Mouse (Mus musculus) lung, embryonic 16.5 days (tissue): ENCODE measurements at regions not wholly inside any gene's neighbourhood (a gene's known extent, or its start where the extent isn't known, plus 50 kb on each side); places are given as distances from the start of the nearest gene placed in this dataset.

Source experiments
- ATAC-seq: fragments of 200-750 bp; cut with Nextera tagmentation; 2 replicates; pipeline ENCODE4 v1.8.0; 2017; ENCODE audit warnings: low read depth, mild to moderate bottlenecking, moderate library complexity
- H3K27ac ChIP-seq: fragments of 300-500 bp; sonication (generic); 2 replicates; pipeline ENCODE4 v1.5.1; 2014; ENCODE audit warnings: mild to moderate bottlenecking, control low read depth, low read length
- H3K27me3 ChIP-seq: fragments of 300-500 bp; sonication (generic); 2 replicates; pipeline ENCODE4 v1.6.1; 2014; ENCODE audit warnings: low read depth, low read length, mixed read lengths; ENCODE audit not compliant: control insufficient read depth, insufficient read depth
- H3K36me3 ChIP-seq: fragments of 300-500 bp; sonication (generic); 2 replicates; pipeline ENCODE4 v1.6.1; 2014; ENCODE audit warnings: low read length; ENCODE audit not compliant: control insufficient read depth, insufficient read depth
- H3K4me1 ChIP-seq: fragments of 300-500 bp; sonication (generic); replicated peaks from 2 replicates; pipeline ENCODE4 v1.6.1; 2014; ENCODE audit warnings: low read length, mixed read lengths; ENCODE audit not compliant: control insufficient read depth, insufficient read depth
- H3K4me2 ChIP-seq: fragments of 300-500 bp; sonication (generic); 2 replicates; pipeline ENCODE4 v1.6.1; 2014; ENCODE audit warnings: low read depth, low read length, control low read depth
- H3K4me3 ChIP-seq: fragments of 300-500 bp; sonication (generic); 2 replicates; pipeline ENCODE4 v1.5.1; 2014; ENCODE audit warnings: mild to moderate bottlenecking, low read length, control low read depth
- H3K9ac ChIP-seq: fragments of 300-500 bp; sonication (generic); 2 replicates; pipeline ENCODE4 v1.6.1; 2014; ENCODE audit warnings: low read length, control low read depth
- H3K9me3 ChIP-seq: fragments of 300-500 bp; sonication (generic); 2 replicates; pipeline ENCODE4 v1.6.1; 2016; ENCODE audit warnings: low read length; ENCODE audit not compliant: control insufficient read depth
- WGBS: fragments of 180-500 bp; shearing (Covaris S2); extraction: QIAGEN DNeasy Blood & Tissue Kit; methylation state at CpG from one replicate; pipeline ENCODE4 v1.1.7; 2014; 5-methylcytosine and 5-hydroxymethylcytosine counted together

DNA sequence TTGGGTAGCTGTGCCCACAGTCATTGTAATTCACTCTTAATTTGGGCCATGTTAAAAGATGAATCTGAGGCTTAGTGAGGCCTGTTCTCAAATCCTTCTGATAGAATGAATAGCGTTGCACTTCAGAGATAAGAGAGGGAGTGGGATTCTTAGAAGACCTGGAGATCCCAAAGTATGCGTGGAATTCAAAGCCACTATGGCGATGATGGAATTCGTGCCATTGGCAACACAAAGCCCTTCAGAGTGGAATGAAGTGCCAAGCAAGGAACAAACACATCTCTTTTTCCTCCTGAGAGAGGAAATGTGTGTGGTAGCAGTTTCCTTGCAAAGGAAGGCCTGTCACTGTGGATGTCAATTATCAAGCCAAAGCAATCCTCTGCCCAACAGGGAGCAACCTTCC, 248.3 kb upstream of the Rnf32 start:
- Histone ChIP-seq H3K27me3 (no peaks in the 10 kb centered on the region), H3K36me3 (no peaks in the 10 kb centered on the region), H3K4me3 (no peak overlapping the region), H3K9me3 (no peaks in the 10 kb centered on the region), H3K9ac (no peak overlapping the region), H3K27ac (no peak overlapping the region), H3K4me2 (no peak overlapping the region), H3K4me1 (peaks cover 6% of the 10 kb centered on the region)
- ATAC-seq, result no peak
- WGBS, result 46% methylated on average over 4 of the region's 4 CpGs

GRCm38 (mm10) chr5:28943571-28944316, 252.0 kb upstream of the Rnf32 start:
- H3K27me3 ChIP-seq, result no peaks in the 10 kb centered on the region
- H3K27ac ChIP-seq, result no peak overlapping the region
- no peaks in the 10 kb centered on the region for H3K9me3 ChIP-seq
- H3K4me3 ChIP-seq, result no peak overlapping the region
- 16% methylated on average over 13 of the region's 13 CpGs for WGBS
- H3K36me3 ChIP-seq, result no peaks in the 10 kb centered on the region
- H3K4me2 ChIP-seq, result 0 out of 2 replicates have a peak overlapping the region, but pooled peaks have one; percentile 16
- H3K9ac ChIP-seq, result no peak overlapping the region
- peak; percentile 81 for ATAC-seq
- H3K4me1 ChIP-seq, result peaks cover 6% of the 10 kb centered on the region

DNA sequence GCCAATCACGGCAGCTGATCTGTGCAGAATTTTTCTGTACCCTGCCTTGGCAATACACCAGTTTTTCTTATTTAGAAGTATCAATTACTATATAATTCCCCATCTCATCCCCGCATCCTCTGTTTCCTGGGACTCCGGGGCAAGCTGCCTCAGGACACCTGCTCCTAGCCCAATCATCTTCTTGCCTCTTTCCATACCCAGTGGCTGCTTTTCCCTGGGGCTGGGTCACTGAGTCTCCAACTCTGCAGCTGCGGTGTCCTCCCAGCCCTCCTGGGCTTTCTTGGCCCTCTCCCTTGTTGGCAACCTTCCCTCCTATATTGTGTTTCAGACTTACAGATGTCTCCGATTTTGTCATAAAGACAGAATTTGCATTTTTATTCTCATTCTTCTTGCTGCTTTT, 254.8 kb upstream of the Rnf32 start:
- 79% methylated on average over 5 of the region's 5 CpGs for WGBS
- no peaks in the 10 kb centered on the region for H3K9me3 ChIP-seq
- H3K4me2 ChIP-seq, result no peak overlapping the region
- no peaks in the 10 kb centered on the region for H3K27me3 ChIP-seq
- H3K9ac ChIP-seq, result no peak overlapping the region
- peaks cover 6% of the 10 kb centered on the region for H3K4me1 ChIP-seq
- no peak for ATAC-seq
- H3K36me3 ChIP-seq, result no peaks in the 10 kb centered on the region
- H3K4me3 ChIP-seq, result no peak overlapping the region
- no peak overlapping the region for H3K27ac ChIP-seq

- H3K9me3 ChIP-seq, result no peaks in the 10 kb centered on the region
- WGBS, result 59% methylated on average over 4 of the region's 4 CpGs
- H3K9ac ChIP-seq, result no peak overlapping the region
Observed at GRCm38 (mm10) chr5:28919296-28920063, 276.3 kb upstream of the Rnf32 start.

GRCm38 (mm10) chr5:28904500-28904899, 291.3 kb upstream of the Rnf32 start:
- no peaks in the 10 kb centered on the region for H3K36me3 ChIP-seq
- no peaks in the 10 kb centered on the region for H3K27me3 ChIP-seq
- ATAC-seq, result no peak
- H3K9me3 ChIP-seq, result no peaks in the 10 kb centered on the region
- H3K4me2 ChIP-seq, result no peak overlapping the region
- H3K4me1 ChIP-seq, result no peaks in the 10 kb centered on the region
- no peak overlapping the region for H3K9ac ChIP-seq
- 45% methylated on average over 4 of the region's 4 CpGs for WGBS
- no peak overlapping the region for H3K4me3 ChIP-seq
- H3K27ac ChIP-seq, result no peak overlapping the region

More at GRCm38 (mm10) chr5:28919296-28920063, 276.3 kb upstream of the Rnf32 start:
- H3K36me3 ChIP-seq, result no peaks in the 10 kb centered on the region
- no peaks in the 10 kb centered on the region for H3K27me3 ChIP-seq
- H3K27ac ChIP-seq, result no peak overlapping the region
- no peak for ATAC-seq
- H3K4me3 ChIP-seq, result no peak overlapping the region
- no peak overlapping the region for H3K4me2 ChIP-seq
- no peaks in the 10 kb centered on the region for H3K4me1 ChIP-seq

- 27% methylated on average over 3 of the region's 3 CpGs for WGBS
Observed at GRCm38 (mm10) chr5:28903805-28904320, 291.9 kb upstream of the Rnf32 start.

DNA sequence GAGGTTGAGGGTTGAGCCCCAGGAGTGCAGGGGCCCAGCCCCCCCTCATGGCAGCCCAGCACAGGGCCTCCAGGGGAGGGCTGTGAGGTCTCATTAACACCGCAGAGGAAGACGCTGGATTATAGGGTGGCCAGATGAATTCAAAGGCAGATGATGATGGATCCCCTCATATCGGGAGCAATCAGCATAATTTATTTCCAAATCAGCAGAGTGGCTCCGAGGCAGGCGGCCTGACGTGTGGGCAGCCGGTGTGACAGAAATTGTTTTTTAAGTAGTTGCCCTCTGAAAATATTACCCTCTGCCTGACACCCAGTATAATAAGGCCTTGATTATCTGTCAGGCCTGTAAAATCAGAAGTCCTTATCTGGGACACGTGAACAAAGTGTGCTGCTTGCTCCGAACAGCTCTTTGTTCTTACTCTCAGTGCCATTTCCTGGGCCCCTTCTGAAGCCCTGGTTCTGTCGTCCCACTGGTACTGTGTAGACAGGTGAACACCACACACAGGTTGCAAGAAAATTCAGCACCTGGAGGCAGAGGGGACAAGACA, 303.0 kb upstream of the Rnf32 start:
- Histone ChIP-seq H3K36me3 (no peaks in the 10 kb centered on the region), H3K9ac (no peak overlapping the region)
- ATAC-seq, result no peak

More at GRCm38 (mm10) chr5:28903805-28904320, 291.9 kb upstream of the Rnf32 start:
- Histone ChIP-seq H3K27ac (no peak overlapping the region), H3K9ac (no peak overlapping the region), H3K4me1 (no peaks in the 10 kb centered on the region), H3K27me3 (no peaks in the 10 kb centered on the region), H3K4me3 (no peak overlapping the region), H3K9me3 (no peaks in the 10 kb centered on the region), H3K36me3 (no peaks in the 10 kb centered on the region), H3K4me2 (no peak overlapping the region)
- no peak for ATAC-seq

DNA sequence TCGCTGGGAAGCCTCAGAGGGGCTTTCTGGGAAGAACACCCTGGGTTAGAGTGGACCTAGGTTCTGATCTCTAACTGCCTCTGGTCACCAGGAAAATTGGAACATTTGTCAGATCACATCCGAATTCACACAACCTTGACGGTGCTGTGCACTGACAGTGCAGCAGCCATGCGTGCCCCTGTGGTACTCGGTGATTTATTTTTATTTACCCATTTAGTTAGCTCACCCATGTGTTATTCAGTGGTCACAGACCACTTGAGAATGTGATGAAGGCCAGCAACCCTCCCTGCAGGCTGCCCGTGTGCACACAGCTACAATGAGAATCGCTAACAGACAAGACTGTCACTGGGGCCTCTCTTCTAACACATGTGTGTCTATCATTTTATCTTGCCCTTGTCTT, 303.8 kb upstream of the Rnf32 start:
- Histone ChIP-seq H3K4me3 (no peak overlapping the region), H3K9me3 (no peaks in the 10 kb centered on the region), H3K4me1 (no peaks in the 10 kb centered on the region), H3K27ac (no peak overlapping the region), H3K9ac (no peak overlapping the region), H3K36me3 (no peaks in the 10 kb centered on the region), H3K4me2 (no peak overlapping the region), H3K27me3 (no peaks in the 10 kb centered on the region)
- WGBS, result 63% methylated on average over 7 of the region's 7 CpGs
- no peak for ATAC-seq

More for the DNA sequence above, 303.0 kb upstream of the Rnf32 start:
- no peak overlapping the region for H3K4me3 ChIP-seq
- WGBS, result 32% methylated on average over 10 of the region's 10 CpGs
- no peak overlapping the region for H3K27ac ChIP-seq
- no peaks in the 10 kb centered on the region for H3K9me3 ChIP-seq
- no peaks in the 10 kb centered on the region for H3K27me3 ChIP-seq
- no peaks in the 10 kb centered on the region for H3K4me1 ChIP-seq
- H3K4me2 ChIP-seq, result no peak overlapping the region

- 78% methylated on average over 5 of the region's 5 CpGs for WGBS
- ATAC-seq, result no peak
- Histone ChIP-seq H3K9me3 (no peaks in the 10 kb centered on the region), H3K27me3 (no peaks in the 10 kb centered on the region), H3K27ac (no peak overlapping the region), H3K4me3 (no peak overlapping the region), H3K4me2 (no peak overlapping the region), H3K36me3 (no peaks in the 10 kb centered on the region), H3K4me1 (no peaks in the 10 kb centered on the region), H3K9ac (no peak overlapping the region)
Observed at GRCm38 (mm10) chr5:28884746-28885365, 310.9 kb upstream of the Rnf32 start.
